Mouse (Mus musculus): ENCODE measurements at regions not wholly inside any gene's neighbourhood (a gene's known extent, or its start where the extent isn't known, plus 50 kb on each side); places are given as distances from the start of the nearest gene placed in this dataset.

GRCm38 (mm10) chr14:61739453-61739852 lies 132.2 kb downstream of the Kcnrg start:
- no peak for TF ChIP-seq POLR2A (IDR thresholded peaks at IDR 0.05; ENCODE audit: low read depth, low read length)
- TF ChIP-seq CTCF (conservative IDR thresholded peaks at IDR 0.05 in 1 of 2, IDR thresholded peaks at IDR 0.05 in 1 of 2; ENCODE audit: low read depth in 2 of 2, low read length in 2 of 2): no peak
- TF ChIP-seq TCF12 (IDR thresholded peaks at IDR 0.05; ENCODE audit: low read depth, low read length): no peak
- no peak for TF ChIP-seq MAFK (IDR thresholded peaks at IDR 0.05; ENCODE audit: insufficient replicate concordance, low read length)
- TF ChIP-seq JUND (conservative IDR thresholded peaks at IDR 0.05; ENCODE audit: low read depth, low read length): no peak
- TF ChIP-seq E2F4 (IDR thresholded peaks at IDR 0.05; ENCODE audit: insufficient replicate concordance, low read depth, low read length): no peak
- TF ChIP-seq ZC3H11A (IDR thresholded peaks at IDR 0.05; ENCODE audit: low read depth, low read length): no peak
- TF ChIP-seq KAT2A (IDR thresholded peaks at IDR 0.05; ENCODE audit: insufficient replicate concordance, low read length): no peak
- TF ChIP-seq MXI1 (IDR thresholded peaks at IDR 0.05; ENCODE audit: low read depth, low read length): no peak
- TF ChIP-seq TBP (conservative IDR thresholded peaks at IDR 0.05; ENCODE audit: low read depth, low read length): no peak

All from CH12.LX (cell line).